Mouse (Mus musculus) liver, embryonic 15.5 days (tissue): ENCODE measurements around the gene Sec16b. TPM values are rescaled to one million over a fixed set of nuclear protein-coding genes. Genes with fewer than 3 reads are reported as not detected.

Experiments used
- ATAC-seq: fragments of 200-750 bp; cut with Nextera tagmentation; 2 replicates; pipeline ENCODE4 v1.8.0; 2017; ENCODE audit warnings: moderate number of reproducible peaks, mild to moderate bottlenecking, moderate library complexity; ENCODE audit not compliant: insufficient read depth
- H3K27ac ChIP-seq: fragments of 300-500 bp; sonication (generic); replicated peaks from 2 replicates; pipeline ENCODE4 v1.5.1; 2015; ENCODE audit warnings: mild to moderate bottlenecking, inconsistent platforms
- H3K27me3 ChIP-seq: fragments of 300-500 bp; sonication (generic); 2 replicates; pipeline ENCODE4 v1.6.1; 2015; ENCODE audit warnings: mild to moderate bottlenecking, inconsistent platforms
- H3K36me3 ChIP-seq: fragments of 300-500 bp; sonication (generic); replicated peaks from 2 replicates; pipeline ENCODE4 v1.6.1; 2015; ENCODE audit warnings: moderate library complexity, mild to moderate bottlenecking, inconsistent platforms
- H3K4me1 ChIP-seq: fragments of 300-500 bp; sonication (generic); replicated peaks from 2 replicates; pipeline ENCODE4 v1.6.1; 2015; ENCODE audit warnings: inconsistent platforms
- H3K4me2 ChIP-seq: fragments of 300-500 bp; sonication (generic); 2 replicates; pipeline ENCODE4 v1.6.1; 2015; ENCODE audit warnings: moderate library complexity, mild to moderate bottlenecking, inconsistent platforms
- H3K4me3 ChIP-seq: fragments of 300-500 bp; sonication (generic); replicated peaks from 2 replicates; pipeline ENCODE4 v1.5.1; 2015; ENCODE audit warnings: mild to moderate bottlenecking, inconsistent platforms
- H3K9ac ChIP-seq: fragments of 300-500 bp; sonication (generic); 2 replicates; pipeline ENCODE4 v1.6.1; 2015; ENCODE audit warnings: moderate library complexity, mild to moderate bottlenecking, inconsistent platforms
- H3K9me3 ChIP-seq: fragments of 300-500 bp; sonication (generic); replicated peaks from 2 replicates; pipeline ENCODE4 v1.6.1; 2016; ENCODE audit warnings: inconsistent platforms
- WGBS: fragments of 180-500 bp; shearing (Covaris S2); methylation state at CpG from one replicate; pipeline ENCODE4 v1.1.7; 2015; ENCODE audit warnings: mixed read lengths; ENCODE audit not compliant: insufficient replicate concordance; 5-methylcytosine and 5-hydroxymethylcytosine counted together
- polyA plus RNA-seq: library from polyadenylated mRNA; unstranded; fragments of >200 nt; fragmentation: Nextera tagmentation; extraction: Ambion mirVana; gene quantifications from 2 replicates; pipeline ENCODE4 v1.2.1, GENCODE M21; 2015

The Sec16b gene
- polyA plus RNA-seq, 1 experiment from 2014 or later: 6.6 TPM

DNA sequence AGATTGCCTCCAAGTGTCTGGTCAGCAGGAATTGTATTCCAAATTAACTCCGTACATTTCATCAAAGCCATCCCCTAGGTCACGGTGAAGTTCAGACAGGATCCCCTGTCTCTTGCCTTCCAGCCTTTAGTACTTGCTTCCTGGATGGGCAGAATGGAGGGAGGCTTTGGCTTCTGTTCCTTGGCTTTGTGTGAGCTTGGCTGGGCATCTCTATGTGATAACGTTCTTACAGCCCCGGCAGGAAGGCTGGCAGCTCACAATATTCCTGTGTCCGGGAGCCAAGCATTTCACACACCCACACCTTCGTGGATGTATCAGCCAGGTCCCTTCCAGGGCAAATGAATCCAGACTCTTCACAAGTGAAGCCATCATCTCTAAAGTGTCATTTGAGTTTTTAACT lies 53.5 kb downstream of the Sec16b start:
- H3K4me3 ChIP-seq: no peak overlapping the region
- H3K36me3 ChIP-seq: peaks cover 7% of the 10 kb centered on the region; the same call in 1 of the 2 replicates
- H3K4me1 ChIP-seq: no peaks in the 10 kb centered on the region
- no peak overlapping the region for H3K4me2 ChIP-seq
- H3K9me3 ChIP-seq: no peaks in the 10 kb centered on the region
- H3K27me3 ChIP-seq: no peaks in the 10 kb centered on the region
- no peak overlapping the region for H3K9ac ChIP-seq
- ATAC-seq: no peak
- H3K27ac ChIP-seq: no peak overlapping the region
- 57% methylated on average over 6 of the region's 6 CpGs for WGBS

DNA sequence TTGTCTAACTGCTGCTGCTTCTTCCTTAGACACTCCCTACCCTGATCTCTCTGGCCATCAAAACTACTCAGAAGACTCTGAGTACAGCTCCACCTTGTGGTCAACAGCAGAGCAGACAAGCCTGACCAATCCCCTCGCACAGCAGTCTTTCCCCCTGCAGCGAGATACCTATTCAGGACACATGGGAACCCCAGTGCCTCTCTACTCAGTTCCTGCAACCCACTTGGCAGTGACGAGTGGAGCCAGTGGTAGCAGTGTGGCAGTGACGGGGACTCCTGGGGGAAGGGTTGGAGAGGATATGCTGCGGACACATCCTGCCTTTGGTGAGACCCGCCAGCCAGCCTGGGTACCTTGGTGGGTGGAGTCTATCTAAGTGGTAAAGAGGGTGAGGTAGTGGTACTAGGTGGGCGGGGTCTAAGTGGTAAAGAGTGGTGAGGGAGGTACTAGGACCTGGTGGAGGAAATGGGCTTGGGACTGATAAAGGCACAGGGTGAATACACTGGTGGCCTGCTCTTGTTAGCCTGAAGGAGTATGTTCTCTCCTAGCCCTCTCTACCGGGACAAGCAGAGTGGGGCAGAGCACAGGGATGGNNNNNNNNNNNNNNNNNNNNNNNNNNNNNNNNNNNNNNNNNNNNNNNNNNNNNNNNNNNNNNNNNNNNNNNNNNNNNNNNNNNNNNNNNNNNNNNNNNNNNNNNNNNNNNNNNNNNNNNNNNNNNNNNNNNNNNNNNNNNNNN lies 54.3 kb downstream of the Sec16b start:
- Histone ChIP-seq H3K27ac (no peak overlapping the region), H3K4me1 (no peaks in the 10 kb centered on the region), H3K4me3 (no peak overlapping the region), H3K27me3 (no peaks in the 10 kb centered on the region), H3K9me3 (no peaks in the 10 kb centered on the region), H3K4me2 (no peak overlapping the region), H3K36me3 (peaks cover 4% of the 10 kb centered on the region; the same call in 1 of the 2 replicates), H3K9ac (no peak overlapping the region)
- WGBS: 9% methylated on average over 8 of the region's 8 CpGs
- ATAC-seq: peak; percentile 22; the same call in 1 of the 2 replicates

DNA sequence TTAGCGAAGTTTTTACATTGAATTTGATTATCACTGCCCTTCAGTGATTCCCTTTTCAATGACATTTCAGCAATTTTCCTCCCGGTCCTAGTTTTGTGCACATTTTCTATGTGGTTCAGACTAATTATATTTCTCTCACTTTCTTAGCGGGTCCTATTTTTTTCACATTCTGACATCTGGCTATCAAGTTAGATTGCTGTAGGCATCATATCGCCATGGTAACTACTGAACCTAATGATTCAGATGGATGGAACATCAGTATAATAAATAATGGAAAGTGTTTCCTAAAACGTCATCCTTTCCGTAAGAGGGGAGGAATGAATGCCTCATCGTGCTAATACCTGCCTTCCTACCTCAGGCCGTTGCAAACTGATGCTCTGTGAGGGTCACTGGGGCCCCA lies 61.3 kb downstream of the Sec16b start:
- Histone ChIP-seq H3K36me3 (no peaks in the 10 kb centered on the region; the same call in 1 of the 2 replicates), H3K4me2 (no peak overlapping the region), H3K9ac (no peak overlapping the region), H3K27ac (no peak overlapping the region), H3K27me3 (no peaks in the 10 kb centered on the region), H3K9me3 (no peaks in the 10 kb centered on the region), H3K4me1 (no peaks in the 10 kb centered on the region), H3K4me3 (no peak overlapping the region)
- 75% methylated on average over 8 of the region's 8 CpGs for WGBS
- ATAC-seq: no peak

DNA sequence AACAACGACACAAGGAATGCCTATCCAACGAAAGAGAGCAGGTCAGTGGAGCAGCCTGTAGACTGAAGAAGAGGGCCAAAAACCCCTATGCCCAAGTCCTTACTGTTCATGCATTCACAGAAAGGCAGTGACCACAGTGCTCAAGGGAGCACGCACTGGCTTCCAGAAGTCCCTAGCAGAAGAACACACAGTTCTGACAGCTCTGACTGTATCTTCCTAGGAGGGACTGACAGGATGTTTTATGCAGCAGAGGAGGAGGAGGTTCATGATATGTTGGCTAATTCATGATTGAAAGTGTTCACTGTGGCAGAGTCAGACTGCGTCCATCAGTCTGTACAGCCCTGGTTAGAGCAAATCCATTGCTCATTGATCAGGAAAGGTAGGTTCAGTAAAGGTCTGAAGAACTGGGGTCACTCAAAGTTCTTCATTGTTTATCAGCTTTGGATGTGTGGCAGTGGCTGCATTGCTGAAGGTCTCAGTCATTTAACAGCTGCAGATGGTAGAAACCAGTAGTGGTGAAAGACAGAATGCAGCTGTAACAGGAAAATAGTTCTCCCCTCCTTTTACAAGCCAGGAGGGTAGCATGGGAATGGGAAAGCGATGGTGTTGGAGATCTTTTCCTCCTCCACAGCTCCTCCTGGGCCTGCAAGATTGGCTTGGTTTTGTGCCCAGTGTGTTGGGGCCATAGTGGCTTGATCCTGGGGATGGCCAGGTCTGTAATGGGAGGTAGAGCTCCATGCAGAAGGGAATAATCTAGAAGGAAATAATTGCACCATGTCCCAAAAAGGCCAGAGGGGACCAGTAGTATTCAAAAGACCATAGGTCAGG lies 62.9 kb downstream of the Sec16b start:
- Histone ChIP-seq H3K27me3 (no peaks in the 10 kb centered on the region), H3K9ac (no peak overlapping the region), H3K9me3 (no peaks in the 10 kb centered on the region), H3K4me3 (no peak overlapping the region), H3K27ac (no peak overlapping the region), H3K36me3 (no peaks in the 10 kb centered on the region; the same call in 1 of the 2 replicates), H3K4me2 (no peak overlapping the region), H3K4me1 (no peaks in the 10 kb centered on the region)
- ATAC-seq: no peak
- 64% methylated on average over 5 of the region's 5 CpGs for WGBS

DNA sequence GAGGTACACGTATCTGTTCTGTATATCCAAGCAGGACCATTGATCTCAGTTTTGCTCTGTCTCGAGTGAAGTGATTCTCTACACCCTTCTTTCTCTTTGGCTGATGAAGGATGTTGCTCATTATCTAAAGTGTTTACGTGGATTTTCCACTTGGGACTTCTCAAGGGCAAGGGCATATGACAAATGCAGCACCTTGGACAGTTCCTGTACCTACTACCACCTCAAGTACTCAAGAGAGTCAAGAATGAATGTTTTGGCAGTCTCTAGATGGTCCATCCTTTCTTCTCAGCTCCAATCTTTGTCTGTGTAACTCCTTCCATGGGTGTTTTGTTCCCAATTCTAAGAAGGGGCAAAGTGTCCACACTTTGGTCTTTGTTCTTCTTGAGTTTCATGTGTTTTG lies 68.8 kb downstream of the Sec16b start:
- H3K9me3 ChIP-seq: no peaks in the 10 kb centered on the region
- H3K4me2 ChIP-seq: no peak overlapping the region
- no peak overlapping the region for H3K27ac ChIP-seq
- 50% methylated on average over 3 of the region's 3 CpGs for WGBS
- H3K9ac ChIP-seq: no peak overlapping the region
- no peaks in the 10 kb centered on the region for H3K4me1 ChIP-seq
- H3K27me3 ChIP-seq: no peaks in the 10 kb centered on the region
- H3K4me3 ChIP-seq: no peak overlapping the region
- no peak for ATAC-seq
- H3K36me3 ChIP-seq: no peaks in the 10 kb centered on the region

DNA sequence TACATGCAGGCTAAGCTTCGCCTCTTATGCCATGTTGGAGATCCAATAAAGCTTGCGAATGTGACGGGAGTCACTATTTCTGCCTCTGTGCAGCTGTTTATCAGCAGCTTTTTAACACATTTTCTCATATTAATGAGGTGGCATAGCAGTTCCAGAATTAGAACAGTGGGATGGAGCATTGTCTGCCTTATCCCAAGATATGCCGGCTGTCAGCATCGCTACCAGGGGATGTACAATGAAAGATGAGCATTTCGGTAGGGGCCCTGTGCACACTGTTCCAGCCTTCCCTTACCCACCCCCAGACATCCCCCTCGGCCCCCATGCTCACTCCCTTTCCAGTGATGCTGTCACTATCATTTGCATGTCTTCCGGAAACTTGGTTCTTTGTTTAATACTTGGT lies 71.8 kb downstream of the Sec16b start:
- Histone ChIP-seq H3K27ac (no peak overlapping the region), H3K9me3 (no peaks in the 10 kb centered on the region), H3K27me3 (no peaks in the 10 kb centered on the region), H3K4me1 (no peaks in the 10 kb centered on the region), H3K4me2 (no peak overlapping the region), H3K4me3 (no peak overlapping the region), H3K36me3 (no peaks in the 10 kb centered on the region), H3K9ac (no peak overlapping the region)
- 72% methylated on average over 8 of the region's 8 CpGs for WGBS
- ATAC-seq: no peak

DNA sequence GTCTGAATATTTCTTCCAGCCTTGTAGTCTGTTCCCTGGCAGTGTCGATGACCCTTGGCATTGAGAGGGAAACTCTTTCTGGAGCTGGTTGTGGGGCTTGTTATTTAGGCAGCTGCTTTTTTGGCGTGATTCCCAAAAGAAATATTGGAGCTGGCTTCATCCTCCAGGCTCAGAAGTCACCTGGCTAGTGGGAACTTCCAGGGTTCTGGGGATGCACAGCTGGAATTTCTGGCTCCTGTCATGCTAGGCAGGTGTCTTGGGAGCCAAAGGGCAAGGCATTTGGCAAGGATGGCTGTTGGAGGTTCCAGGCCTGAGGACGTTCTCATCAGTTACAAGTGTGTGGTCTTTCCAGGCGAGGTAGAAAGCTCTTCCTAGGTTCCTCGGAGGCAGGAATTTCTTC lies 80.0 kb downstream of the Sec16b start:
- ATAC-seq: no peak
- Histone ChIP-seq H3K27ac (no peak overlapping the region), H3K4me2 (no peak overlapping the region), H3K9ac (no peak overlapping the region), H3K9me3 (no peaks in the 10 kb centered on the region), H3K4me1 (no peaks in the 10 kb centered on the region), H3K36me3 (no peaks in the 10 kb centered on the region), H3K27me3 (no peaks in the 10 kb centered on the region), H3K4me3 (no peak overlapping the region)
- 46% methylated on average over 5 of the region's 5 CpGs for WGBS

DNA sequence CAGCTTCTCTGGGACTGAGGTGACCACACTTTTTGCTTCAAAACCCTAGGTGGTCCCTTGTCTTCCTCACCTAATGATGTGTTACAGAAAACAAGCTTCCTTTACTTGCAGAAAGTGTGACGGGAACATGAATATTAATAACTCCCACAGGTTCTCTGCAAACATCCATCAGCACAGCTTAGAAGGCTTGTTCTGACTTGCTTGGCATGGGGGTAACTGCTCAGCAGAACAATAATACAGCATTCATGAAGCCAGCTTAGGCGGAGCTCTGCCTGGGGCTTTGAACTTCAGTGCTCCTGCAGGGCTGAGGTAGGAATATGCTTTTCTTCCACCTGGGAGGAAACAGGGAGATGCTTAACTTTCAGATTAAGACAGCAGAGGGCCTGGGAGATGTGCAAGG lies 85.5 kb downstream of the Sec16b start:
- H3K4me1 ChIP-seq: no peaks in the 10 kb centered on the region
- H3K4me2 ChIP-seq: no peak overlapping the region
- WGBS: 47% methylated on average over 2 of the region's 2 CpGs
- H3K9me3 ChIP-seq: no peaks in the 10 kb centered on the region
- H3K9ac ChIP-seq: no peak overlapping the region
- H3K36me3 ChIP-seq: no peaks in the 10 kb centered on the region
- no peak for ATAC-seq
- no peak overlapping the region for H3K4me3 ChIP-seq
- H3K27ac ChIP-seq: no peak overlapping the region
- H3K27me3 ChIP-seq: no peaks in the 10 kb centered on the region

DNA sequence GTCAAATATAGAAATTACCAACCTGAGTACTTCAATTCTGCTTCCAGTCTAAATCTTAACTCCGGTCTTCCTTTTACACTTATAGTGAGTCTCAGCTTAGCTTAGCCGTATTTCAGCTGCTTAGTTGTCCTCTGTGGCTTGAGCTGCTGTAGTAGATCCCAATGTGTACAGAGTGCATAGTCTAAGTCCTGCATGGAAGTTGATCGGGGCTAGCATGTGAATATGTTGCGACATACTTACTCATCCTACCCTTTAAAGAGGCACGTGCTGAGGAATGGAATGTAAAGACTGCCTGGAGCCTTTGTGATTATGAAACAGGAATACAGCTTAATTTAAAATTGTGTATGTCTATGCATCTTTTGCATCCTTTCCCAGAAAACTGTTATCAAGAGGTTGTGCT lies 88.0 kb downstream of the Sec16b start:
- Histone ChIP-seq H3K4me1 (no peaks in the 10 kb centered on the region), H3K4me3 (no peak overlapping the region), H3K27me3 (no peaks in the 10 kb centered on the region), H3K4me2 (no peak overlapping the region), H3K27ac (no peak overlapping the region), H3K36me3 (no peaks in the 10 kb centered on the region), H3K9ac (no peak overlapping the region), H3K9me3 (no peaks in the 10 kb centered on the region)
- ATAC-seq: peak; percentile 67
- 66% methylated on average over 5 of the region's 5 CpGs for WGBS

DNA sequence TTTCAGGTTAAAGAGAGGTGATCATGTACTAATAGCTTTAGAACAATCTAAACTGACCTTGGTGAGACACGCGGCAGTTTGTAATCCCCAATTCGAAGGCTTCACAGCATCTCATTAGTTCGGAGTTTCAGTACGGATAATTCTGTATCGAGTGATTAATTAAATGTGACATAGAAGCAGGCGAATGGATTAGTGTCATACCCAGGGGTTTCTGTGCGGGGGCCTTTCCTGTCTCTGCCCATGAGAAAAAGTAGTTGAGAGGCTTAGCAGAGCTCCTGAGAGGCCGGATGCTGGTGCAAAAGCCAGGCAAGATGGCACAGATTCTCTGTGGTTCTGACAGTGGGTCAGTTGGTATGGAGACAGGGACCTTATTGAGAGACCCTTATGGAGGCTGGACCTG lies 88.6 kb downstream of the Sec16b start:
- Histone ChIP-seq H3K36me3 (no peaks in the 10 kb centered on the region), H3K27me3 (no peaks in the 10 kb centered on the region), H3K4me3 (no peak overlapping the region), H3K9ac (no peak overlapping the region), H3K4me2 (no peak overlapping the region), H3K27ac (no peak overlapping the region), H3K4me1 (no peaks in the 10 kb centered on the region), H3K9me3 (no peaks in the 10 kb centered on the region)
- WGBS: 72% methylated on average over 9 of the region's 9 CpGs
- no peak for ATAC-seq

DNA sequence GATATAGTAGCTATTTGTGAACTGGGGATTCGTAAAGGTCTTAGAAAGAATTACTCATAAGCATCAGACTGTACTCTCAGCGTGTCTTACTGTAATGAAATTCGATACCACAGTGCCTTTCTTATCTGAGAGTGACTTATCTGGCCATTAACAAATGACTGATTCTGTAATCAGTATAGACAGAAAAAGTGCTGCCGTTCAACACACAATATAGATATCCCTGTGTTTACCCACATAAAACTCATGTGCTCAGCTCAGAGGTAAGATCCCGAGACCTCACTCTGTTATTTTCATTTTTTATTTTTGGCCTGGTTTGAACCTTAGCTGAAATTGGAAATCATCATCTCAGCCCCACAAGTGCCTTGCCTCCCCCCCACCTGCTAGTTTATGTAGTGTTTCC lies 98.0 kb downstream of the Sec16b start:
- Histone ChIP-seq H3K27me3 (no peaks in the 10 kb centered on the region), H3K36me3 (no peaks in the 10 kb centered on the region), H3K9ac (no peak overlapping the region), H3K9me3 (no peaks in the 10 kb centered on the region), H3K27ac (no peak overlapping the region), H3K4me2 (no peak overlapping the region), H3K4me3 (no peak overlapping the region), H3K4me1 (no peaks in the 10 kb centered on the region)
- ATAC-seq: no peak
- 50% methylated on average over 5 of the region's 5 CpGs for WGBS
